Mouse (Mus musculus) mesoderm, embryonic 11.5 days (tissue): ENCODE results near the gene Ankrd60.

Experiments
- DNase-seq: peaks from one replicate; pipeline ENCODE4 v3.0.0-alpha.2; 2012; ENCODE audit warnings: low read depth, low spot score

Gene Ankrd60

DNA sequence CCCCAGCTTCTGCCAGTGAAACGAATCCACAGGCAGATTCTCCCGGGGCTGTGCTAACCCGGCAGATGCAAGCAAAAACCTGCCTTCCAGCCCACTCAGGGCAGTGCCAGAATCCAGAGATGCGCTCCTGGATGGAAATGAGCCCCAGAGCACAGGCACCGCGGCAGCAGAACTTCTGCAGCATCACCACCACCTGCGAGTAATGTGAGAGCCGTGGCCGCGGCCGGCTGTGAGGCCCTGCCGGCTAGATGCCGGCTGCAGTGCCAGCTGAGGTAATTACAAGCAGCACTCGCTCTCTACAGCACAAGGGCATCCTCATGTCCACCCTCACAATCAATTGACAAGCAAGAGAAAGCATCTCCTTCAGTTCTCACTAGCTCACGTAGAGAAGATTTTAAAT, 6.2 kb upstream of the Ankrd60 start:
- no peak for DNase-seq

DNA sequence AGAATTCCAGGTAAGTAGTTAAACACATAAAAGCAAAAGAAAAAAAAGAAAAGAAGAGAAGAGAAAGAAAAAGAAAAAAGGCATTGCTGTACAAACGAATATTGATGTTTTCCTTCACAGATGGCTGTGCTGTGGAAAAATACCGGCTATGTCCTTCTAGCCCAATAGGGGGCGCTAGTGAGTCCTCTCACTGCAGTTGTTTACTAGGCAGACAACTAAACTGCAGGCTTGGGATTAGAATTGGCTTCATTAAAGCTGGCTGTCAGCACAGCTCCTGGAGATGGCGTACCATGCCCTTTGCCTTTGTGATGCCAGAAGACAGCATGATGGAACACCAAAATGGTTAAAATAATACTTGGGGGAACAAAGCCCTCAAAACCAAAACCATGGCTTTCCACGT, 5.3 kb upstream of the Ankrd60 start:
- peak; percentile 69 for DNase-seq

- DNase-seq: no peak
These were observed 4.7 kb upstream of the Ankrd60 start for GRCm38 (mm10) chr2:173582903-173583302.

DNA sequence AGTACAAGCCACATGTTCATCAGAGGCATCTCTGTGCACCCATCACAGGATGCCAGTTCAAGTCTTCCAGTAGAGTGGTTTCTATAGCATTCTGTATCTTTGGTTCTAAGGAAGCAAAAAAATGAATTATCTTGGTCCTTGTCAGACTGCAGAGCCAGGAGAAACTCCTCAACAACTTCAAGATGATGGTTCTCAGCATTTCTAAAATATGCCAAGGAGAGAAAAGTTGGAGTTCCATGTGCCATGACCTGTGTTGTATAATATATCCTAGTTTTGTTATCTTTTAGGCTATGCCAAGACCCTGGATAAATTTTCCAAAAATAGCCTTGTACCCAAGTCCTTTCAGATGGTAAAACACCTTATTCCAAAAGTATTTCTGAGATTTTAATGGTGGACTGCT, 2.9 kb upstream of the Ankrd60 start:
- no peak for DNase-seq

DNA sequence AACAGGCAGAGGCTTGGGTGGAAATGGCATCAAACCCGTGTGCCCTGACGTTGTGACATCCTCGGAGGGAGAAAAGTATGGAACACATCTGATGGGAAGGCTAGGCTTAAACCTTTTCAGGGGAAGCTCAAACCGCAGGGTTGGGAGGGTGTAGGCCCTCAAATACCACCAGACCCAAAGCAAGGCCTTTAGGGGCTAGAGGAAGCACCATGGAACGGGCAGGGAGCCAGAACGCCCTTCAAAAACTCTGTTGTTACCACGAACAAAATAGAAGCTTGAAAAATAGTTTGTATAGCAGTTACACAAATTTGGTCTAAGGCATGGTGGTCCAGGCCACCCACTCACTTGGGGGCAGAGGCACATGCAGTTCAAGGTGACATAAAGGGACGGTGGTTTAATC, 430 bp upstream of the Ankrd60 start:
- no peak for DNase-seq

DNA sequence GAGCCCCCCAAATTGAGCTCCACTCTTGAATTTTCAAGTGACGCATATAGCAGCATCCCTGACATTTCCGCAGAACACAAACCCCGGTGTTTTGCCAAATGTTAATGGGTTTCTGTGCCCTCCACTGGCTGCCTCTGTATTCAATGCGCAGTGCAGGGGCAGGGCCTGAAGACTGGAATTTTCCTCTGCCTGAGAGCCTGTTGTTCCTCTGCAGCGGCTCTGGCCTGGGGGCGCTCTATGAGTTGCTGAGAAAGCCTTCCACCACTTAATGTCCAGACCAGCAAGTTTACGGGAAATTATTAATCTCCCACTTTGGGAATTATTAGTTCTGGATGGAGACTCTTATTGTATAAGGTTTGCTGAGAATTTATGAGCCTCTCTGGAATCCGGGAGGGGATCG, 14.0 kb downstream of the Ankrd60 start:
- no peak for DNase-seq

GRCm38 (mm10) chr2:173563336-173563735, 14.8 kb downstream of the Ankrd60 start:
- DNase-seq: no peak

DNA sequence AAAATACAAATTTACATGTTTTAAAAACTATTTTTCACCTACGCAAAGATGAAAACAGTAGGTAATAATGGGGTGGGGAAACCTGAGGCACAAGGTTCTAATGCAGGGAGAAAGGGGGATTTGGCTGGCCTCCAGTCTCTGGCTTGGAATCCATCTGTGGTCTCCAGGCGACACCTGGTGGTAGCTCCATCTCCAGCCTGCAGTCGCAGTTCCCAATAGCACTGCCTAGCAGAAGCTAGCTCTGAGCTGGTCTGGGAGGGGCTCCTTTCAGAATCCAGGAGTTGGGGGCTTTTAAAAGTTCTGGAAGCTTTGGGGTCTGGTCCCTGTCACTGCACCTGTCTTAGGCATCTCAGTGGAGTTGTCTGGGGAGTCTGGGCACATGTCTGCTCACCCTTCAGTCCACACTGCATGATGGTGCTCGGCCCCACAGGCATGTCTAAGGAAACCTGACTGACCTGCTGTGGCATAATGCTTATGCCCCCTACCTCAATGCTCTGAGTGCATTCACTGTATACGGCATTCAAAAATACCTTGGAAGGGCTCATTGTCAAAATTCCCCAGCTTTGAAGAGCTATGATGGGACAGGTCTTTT, 16.2 kb downstream of the Ankrd60 start:
- peak; percentile 70 for DNase-seq

DNA sequence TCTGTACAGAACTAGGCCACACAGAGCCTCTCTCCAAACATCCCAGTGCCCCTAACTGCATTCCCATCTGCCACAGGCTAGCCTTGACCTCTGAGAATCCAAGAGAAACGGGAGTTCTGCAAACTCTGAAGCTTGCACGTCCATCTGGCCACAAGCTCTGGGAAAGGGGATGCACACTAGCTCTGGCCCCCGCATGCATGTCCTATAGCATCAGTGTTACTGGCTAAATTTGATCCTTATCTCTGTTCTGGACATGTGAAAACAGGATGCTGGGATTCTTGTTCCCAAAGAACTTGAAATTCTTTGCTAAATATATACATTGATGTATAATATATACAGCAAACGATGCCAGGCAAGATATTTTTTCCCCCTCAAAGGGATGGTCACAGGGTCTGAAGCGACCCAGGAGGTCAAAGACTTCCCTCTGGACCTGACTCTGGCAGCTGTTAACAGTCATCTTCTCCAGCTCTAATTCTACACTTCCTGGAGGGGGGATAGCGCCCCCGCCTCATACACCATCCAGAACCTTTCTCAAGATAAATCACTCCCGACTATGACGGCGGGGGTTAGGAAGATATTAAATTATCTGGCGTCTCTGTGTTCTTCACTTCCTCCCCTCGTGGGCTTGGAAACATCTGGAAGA, 19.3 kb downstream of the Ankrd60 start:
- DNase-seq: no peak

DNA sequence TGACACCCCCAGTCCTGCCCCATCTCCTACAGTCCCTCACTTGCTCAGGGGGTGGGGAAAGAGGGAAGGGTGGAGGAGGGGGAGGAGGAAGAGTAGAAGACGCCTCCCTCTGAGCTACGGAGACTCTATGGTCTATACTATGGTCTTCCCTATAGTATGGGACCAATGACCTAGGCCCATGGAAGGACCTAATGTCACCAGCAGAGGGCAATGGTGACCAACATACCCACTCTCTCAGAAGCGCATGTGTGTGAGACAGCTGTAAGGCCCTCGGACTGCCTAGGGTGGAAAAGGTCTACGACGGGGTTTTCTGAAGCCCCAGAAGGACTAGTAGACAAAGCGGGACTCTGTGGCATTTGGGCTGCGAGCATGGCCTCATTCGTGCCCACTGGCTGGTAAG, 24.3 kb downstream of the Ankrd60 start:
- peak; percentile 70 for DNase-seq

DNA sequence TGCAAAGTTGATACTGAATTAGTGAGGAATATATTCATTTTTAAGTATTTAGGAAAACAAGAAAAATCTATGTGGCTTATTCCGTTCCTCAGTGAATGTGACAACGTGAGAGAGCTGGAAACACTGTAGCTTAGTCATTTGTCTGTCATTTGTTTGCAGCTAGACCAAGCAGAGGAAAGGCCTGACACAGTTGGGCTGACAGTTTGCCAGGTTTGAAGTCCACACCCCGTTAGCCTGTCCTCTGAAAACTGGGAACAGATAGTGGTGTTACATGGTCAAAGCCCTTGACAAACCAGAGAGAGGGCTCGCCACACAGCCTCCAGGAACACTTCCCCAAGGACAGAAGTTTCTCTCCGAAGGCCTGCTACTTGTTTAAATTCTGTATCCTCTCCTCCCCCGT, 27.5 kb downstream of the Ankrd60 start:
- DNase-seq: no peak

GRCm38 (mm10) chr2:173549236-173549635, 28.9 kb downstream of the Ankrd60 start:
- no peak for DNase-seq

DNA sequence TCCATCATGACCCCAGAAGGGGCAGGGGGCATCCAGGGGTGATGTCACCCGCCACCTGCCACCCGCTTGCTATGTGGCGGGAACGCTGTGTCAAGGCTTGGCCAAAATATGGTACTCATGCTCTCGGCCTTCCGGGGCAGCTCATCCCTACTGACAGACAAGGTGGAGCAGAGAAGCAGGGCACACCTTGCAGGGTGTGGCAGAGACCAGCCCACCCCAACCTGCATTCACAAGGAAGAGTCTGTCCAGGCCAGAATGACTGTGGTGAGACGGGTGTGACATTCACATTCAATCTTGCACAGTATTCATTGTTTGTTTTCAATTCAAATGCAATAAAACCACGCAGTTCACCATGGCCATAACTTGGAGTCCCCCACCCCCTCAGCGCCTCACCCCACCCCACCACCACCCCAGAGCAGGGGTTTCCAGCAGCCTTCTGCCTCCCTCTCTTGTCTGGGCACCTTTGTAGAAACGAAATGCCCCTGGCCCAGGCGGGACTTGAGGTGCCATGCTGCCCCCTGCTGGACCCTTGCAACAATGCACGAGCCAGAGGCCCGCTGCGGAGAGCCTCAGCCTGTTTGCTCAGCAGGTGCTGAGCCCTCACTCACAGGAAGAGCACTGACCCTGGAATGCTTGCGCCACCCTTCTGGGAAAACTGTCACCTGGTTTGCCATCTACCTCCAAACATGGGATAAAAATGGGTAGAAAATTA, 32.0 kb downstream of the Ankrd60 start:
- DNase-seq: peak; percentile 86

DNA sequence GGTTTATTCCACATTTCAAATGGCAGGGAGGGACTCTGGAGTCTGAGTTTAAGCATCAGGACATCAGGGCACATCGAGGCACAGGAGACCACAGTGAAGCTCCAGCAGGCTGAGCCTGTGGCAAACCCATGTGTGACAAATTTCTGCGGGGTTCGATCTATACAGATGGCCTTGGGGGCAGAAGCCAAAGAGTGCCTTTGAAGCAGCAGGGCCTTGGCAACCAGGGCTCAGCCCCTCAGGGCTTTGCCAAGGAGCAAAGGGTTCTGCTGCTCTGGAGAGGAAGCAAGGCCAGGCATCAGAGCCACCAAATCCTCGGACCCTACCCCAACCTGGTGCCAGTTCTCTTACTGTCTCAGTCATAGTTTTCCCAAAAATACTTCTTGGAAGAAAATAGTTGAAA, 35.4 kb downstream of the Ankrd60 start:
- DNase-seq: no peak

GRCm38 (mm10) chr2:173541748-173542147, 36.4 kb downstream of the Ankrd60 start:
- DNase-seq: no peak

DNA sequence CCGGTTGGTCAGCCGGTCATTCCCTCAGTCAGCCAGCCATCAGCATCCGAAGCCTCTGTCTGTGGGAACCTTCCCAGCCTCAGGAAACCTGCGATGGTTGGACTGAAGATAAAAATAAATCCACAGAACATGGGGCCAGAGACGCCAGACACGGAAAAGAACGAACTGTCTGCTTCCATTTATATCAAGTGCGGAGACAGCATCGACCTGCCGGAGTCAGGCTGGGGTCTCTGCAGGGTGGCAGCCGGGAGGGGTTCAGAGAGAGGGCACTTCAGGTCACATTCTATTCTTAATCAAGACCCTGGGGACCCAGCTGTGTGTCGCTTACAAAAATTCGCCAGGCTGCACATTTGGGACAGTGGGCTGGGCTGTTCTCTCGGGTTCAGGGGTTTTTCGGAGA, 38.4 kb downstream of the Ankrd60 start:
- no peak for DNase-seq

DNA sequence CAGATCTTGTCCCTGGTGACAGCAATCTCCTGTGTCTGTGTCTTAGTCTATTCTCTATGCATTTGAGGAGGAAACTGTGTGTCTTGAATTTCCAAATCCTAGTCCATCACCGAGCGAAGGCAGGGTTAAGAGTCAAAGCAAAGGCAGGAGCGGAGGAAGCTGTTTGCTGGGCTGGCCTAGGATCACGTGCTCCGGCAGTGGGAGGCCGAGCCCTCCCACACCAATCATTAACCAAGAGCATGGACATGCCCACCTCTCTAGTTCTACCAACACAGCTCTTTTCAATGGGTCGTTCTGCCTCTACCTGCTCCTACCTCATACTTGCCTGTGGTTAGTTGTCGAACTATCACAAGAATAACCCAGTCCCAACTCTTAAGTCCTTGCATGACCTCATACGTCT, 42.3 kb downstream of the Ankrd60 start:
- no peak for DNase-seq

DNA sequence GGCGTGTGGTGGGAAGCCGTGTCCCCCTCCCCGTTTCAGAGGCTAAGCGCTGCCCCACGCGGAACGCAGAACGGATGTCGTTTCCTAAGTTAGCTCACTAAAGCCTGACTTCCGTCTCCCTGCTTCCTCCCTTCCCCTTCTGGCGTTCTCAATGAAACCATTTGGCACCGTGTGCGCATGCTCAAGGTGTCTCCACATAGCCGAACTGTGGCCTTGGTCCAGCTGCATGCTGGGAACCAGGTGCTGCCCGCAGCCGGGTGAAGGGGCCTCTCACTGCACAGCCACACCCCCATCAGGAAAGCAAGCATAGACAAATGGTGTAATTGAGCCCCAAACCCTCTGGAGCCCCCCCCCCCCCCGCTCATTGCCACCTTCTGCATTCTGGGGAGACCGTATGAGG, 42.8 kb downstream of the Ankrd60 start:
- DNase-seq: no peak

- no peak for DNase-seq
These were observed 43.6 kb downstream of the Ankrd60 start for GRCm38 (mm10) chr2:173534581-173534980.

- peak; percentile 29 for DNase-seq
These were observed 45.3 kb downstream of the Ankrd60 start for GRCm38 (mm10) chr2:173532711-173533462.

GRCm38 (mm10) chr2:173528493-173528892, 49.7 kb downstream of the Ankrd60 start:
- no peak for DNase-seq

DNA sequence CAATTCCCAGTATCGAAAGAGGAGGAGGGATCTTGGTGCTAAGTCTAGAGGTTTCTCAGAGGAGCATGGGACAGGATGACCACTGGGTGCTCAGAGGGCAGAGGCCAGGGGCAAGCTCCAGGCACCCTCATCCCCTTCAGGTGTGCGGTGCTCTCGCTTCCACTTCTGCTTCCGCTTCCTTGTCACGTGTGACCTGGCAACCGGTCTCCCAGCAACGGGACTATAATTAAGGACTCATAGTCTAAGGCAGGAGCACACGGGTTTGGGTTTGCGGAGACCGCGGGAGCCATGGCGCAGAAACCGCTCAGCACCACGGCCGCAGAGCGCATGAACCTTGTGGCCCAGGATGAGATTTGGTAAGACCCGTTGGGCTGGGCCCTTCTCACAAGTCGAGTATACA, 55.8 kb downstream of the Ankrd60 start, which contains the start of gene 1700021F07Rik:
Gene 1700021F07Rik, plus strand, starts transcription at position 211 of the 400 bp plus-strand sequence.
- DNase-seq: no peak
